Mouse (Mus musculus): ENCODE measurements around the gene Fam151b.

The Fam151b gene

DNA sequence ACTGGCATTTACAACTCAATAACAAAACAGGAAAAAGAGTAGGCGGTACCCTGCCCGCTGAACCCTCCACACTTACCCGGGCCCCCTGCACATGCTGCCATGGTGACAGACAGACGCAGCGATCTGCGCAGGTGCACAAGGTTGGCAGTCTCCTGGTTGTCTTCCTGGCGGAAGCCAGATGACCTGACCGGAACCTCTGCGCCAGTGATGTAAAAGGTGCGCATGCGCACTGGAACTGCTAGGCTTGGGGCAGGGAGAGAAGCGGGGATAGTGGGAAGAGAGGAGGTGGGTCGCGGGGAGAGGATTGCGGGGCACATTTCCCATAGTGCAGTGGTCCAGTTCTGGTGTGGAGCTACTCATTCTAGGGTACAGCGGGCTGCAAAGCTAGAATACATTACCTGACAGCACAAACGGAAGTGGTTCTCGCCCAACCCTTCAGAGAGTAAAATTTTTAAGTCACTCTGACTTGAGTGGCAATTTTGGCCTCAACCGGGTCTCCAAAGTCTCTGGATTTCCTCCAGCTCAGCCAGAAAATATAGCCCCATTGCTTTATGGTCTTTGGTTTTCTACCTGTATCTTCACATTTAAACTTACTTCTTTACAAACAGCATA lies at the start of gene Fam151b:
Gene Fam151b (minus strand): TSS at position 164 of the 612 bp plus-strand sequence.
- peak; percentile 96 for DNase-seq

DNA sequence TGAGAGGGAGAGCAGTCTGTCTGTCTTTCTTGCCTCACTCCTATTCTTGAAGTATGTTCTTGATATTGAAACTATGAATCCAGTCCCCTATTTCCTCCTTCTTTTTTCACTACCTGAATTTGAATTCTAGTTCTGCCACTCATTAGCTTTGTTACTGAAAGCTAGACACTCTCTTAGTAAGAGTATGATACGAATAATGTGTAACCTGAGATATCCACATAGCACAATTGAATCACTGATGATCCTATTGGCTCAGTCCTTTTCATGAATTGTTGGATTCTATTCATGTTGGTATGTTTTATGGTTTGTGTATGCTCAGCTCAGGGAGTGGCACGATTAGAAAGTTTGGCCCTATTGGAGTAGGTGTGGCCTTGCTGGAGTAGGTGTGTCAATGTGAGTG lies 48.4 kb upstream of the Fam151b start:
- no peak for DNase-seq

- DNase-seq = no peak
Observed at GRCm38 (mm10) chr13:92531237-92531636, 47.4 kb upstream of the Fam151b start.

GRCm38 (mm10) chr13:92530721-92531211 lies 47.0 kb upstream of the Fam151b start, which contains the start of gene Zfyve16:
Gene Zfyve16 (minus strand): TSS chr13:92530868.
- peak; percentile 99 for DNase-seq

GRCm38 (mm10) chr13:92529828-92530720 lies 46.3 kb upstream of the Fam151b start:
- DNase-seq = no peak

DNA sequence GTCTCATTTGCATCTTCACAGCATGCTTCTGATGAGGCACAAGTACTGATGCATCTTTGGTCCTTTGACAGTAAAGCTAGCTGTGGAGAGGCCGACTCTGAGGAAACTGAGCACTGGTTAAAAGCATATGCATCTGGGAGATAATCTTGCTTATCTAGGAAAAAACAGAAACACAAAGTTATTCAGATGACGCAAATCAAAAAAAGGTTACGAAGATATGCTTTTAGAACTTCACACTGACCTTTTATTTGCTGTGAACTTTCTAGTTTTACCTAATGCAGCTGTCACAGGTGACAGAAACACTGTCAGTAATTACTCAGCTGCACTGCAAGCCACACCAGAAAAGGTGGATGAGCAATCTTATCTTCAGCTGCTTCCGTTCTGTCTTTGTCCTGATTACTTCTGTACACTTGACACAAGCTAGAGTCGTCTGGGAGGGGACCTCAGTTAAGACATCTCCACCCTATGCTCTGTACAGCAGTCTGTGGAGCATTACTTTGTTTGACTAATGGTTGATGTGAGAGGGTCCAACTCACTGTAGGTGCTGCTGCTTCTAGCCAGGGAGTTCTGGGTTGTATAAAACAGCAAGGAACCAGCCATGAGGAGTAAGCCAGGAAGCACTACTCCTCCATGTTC lies 39.5 kb upstream of the Fam151b start:
- DNase-seq = no peak

- no peak for DNase-seq
Observed at GRCm38 (mm10) chr13:92504871-92505270, 21.1 kb upstream of the Fam151b start.

DNA sequence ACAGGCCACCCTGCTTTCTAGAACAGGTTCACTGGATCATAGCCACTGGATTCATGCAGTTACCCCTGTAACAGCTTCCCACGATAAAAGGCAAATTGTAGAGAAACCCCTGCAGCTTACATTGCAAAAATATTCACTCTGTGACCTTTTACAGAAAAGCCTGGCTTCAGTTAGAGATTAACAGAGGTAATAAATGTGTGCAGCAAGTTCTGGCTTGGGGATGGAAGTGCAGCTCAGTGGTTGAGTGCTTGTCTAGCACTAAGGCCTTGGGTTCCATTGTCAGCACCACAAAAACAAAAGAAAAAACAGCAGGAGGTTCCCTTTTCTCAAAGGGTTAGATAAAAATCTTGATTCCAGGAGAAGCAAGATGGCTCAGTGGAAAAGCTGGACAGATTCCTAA lies 8.1 kb upstream of the Fam151b start:
- peak; percentile 10 for DNase-seq

- peak; percentile 49 for DNase-seq
Observed at GRCm38 (mm10) chr13:92490817-92491216, 7.0 kb upstream of the Fam151b start.

DNA sequence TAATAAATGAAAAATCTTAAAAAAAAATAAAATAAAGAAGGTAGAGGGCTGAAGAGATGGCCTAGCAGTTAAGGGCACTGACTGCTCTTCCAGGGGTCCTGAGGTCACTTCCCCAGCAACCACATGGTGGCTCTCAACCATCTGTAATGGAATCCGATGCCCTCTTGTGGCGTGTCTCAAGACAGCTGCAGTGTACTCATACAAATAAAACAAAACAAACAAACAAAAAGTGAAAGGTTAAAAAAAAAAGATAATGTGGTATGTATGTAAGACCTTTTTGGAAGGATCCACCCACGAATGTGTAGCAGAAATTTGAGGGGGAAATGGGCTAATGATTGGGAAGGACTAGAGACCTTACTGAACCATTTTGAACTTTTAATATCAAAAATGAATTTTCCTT lies 467 bp downstream of the Fam151b start:
- DNase-seq = peak; percentile 66

DNA sequence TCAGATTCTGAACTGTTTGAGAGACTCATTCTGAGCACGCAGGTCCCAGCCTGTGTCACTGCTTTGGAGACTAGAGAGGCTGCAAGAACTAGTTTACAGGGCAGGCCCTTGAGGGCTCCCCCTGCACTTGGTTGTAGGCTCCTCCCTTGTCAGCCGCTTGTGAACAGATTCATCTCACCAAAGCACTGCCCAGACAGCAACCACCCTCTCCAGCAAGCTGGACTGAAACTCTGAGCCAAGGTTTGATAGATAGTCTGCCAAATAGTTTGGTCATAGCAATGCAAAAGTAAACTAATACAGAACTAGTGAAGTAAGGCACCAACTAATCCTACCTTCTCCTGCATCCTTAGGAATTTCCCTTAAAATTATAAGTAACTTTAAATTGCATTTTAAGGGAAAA lies 13.7 kb downstream of the Fam151b start:
- DNase-seq = no peak

DNA sequence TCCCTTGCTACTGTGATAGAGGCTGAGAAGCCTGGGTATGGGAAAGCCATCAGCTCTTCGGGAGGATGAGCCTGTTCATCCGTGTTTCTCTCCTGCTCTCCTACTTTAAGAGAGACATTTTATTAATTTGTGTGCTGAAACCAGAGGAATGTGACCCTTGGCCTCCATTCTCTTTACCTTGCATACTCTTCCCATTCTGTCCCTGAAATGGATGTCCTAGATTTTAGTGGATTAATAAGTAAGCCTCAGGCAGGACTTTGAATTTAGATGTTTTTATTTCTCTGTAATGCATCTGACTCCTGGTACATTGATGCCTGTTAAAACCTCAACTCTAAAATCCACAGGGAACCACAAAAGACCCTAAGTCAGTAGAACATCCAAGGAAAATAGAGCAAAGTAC lies 14.4 kb downstream of the Fam151b start:
- DNase-seq = peak; percentile 52

- DNase-seq = no peak
Observed at GRCm38 (mm10) chr13:92467891-92468290, 15.9 kb downstream of the Fam151b start.

DNA sequence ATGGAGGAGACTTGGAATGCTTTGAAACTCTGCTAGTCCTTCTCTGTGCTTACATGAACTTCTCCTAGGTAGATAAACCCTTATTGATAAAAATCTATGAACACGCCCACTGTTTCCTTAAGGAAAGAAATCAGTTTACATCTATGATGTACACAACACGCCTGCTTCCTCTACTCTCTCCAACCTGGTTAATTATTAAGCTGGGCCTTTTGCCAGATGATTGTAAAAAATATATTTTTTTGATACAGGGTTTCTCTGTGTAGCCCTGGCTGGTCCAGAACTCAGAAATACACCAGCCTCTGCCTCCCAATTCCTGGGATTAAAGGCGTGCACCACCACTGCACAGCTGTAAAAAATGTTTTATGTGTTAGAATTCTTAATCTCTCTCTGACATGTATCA lies 19.1 kb downstream of the Fam151b start:
- DNase-seq = no peak

DNA sequence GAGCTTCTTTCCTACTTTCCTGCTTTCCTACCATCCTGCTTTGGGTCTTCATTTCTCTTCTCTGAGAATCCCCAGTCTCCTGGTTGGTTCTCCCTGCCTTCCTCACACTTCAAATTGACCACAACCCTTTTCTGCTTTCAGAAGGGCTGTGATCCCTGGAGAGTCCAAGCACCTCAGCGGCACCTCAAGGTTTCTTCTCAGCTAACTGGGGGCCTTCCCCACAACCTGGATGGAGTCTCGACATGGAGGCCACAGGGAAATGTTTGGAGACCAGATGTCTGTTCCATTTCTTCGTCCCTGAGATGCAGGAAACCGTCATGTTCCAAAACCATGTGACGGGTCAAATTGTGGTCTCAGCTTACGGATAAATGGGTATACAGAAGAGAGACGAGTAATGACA lies 36.9 kb downstream of the Fam151b start:
- DNase-seq = no peak

DNA sequence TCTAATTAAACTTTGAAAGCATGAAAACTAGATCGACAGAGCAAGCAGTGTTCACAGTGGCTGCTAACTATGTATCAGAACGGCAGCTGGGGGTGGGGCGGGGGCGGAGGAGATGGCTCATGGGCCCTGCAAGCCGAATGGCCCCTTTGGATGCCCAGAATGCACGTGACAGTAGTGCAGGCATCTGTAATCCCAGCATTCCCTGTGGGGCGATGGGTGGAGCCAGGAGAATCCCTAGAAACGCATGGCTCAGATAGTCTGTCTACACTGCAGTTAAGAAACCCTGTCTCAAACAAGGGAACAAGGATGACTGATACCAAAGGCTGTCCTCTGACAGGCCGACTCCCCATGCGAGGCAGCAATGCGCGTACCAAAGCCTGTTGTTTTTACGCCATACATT lies 43.5 kb downstream of the Fam151b start:
- DNase-seq = no peak

- no peak for DNase-seq
Observed at GRCm38 (mm10) chr13:92438656-92439055, 45.2 kb downstream of the Fam151b start.

- peak; percentile 13 for DNase-seq
Observed at GRCm38 (mm10) chr13:92427351-92427855, 56.4 kb downstream of the Fam151b start.

DNA sequence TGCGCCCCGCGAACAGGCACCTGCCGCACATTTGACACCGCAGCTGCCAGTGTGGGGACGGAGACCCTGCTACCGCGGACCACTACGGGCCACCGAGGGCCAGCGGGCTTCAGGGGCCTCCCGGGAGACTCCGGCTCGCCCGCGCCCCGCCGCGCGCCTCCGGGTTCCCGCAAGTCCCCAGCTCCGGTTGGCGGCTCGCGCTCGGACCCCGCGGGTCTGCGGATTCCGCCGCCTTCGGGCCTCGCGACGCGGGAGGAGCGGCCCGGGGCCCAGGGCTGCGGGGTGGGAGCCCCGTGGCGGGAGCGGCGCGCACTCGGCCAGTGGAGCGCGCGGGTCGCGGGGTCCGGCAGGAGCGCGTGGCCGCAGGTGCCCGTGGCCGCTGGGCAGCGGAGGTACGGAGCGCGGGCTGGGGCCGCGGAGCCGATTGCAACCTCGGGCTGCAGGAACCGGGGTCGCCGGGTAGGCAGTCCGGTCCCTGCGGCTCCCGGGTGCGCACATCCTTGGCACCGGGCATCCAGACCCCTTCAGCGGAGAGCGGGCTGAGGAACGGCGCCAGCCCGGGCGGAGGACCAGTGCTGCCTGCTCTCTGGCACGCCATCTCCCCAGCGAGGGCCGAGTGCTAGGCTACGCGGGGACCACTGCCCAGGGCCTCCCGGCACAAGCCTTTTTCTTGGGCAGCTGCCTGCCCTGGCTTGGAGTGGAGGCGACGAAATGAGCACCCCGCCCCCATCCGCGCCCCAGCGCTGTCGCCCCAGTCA lies 57.3 kb downstream of the Fam151b start:
- DNase-seq = peak; percentile 10

GRCm38 (mm10) chr13:92425758-92426264 lies 58.0 kb downstream of the Fam151b start, which contains the start of gene Ankrd34b:
Gene Ankrd34b (plus strand): TSS chr13:92425896.
- DNase-seq = peak; percentile 44

DNA sequence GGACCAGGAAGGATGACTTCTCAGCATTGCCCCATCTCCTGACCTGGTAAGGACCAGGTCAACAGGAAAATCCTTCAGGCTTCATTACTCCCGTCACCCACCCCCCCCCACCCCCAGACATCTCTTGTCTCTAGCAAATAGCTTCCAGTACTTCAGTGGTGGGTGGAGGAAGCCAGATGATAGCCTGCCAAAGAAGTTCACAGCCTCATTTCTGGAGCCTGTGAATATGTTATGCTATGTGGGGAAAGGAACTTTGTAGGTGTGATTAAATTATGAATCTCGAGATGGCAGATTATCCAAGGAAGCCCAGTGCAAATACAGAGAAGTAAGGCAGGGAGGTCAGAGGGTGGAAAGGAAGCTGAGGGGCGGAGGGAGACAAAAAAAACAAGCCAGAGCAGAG lies 60.1 kb downstream of the Fam151b start:
- DNase-seq = no peak

DNA sequence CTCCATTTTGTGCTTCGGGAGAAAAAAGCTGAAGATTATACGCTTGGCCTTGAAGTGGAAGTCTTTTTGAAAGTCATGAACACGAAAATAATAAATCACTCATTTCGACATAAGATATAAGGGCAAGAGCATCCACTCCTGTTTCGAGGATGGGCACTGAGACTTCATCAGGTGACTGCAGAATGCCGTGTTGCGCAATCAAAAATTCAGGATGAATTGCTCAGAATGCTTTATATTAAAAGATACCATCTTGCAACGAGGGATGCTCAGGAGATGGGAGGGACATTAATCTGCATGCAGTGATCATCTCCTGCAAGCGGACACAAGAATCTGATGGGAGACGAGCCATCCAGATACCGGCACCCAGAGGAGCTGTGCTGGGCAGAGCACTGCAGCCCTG lies 64.2 kb downstream of the Fam151b start:
- no peak for DNase-seq

Measured in kidney, postnatal 14 days (tissue).